Mouse (Mus musculus) megakaryocyte, embryonic 14.5 days (primary cell): Measurements from ENCODE around the gene Irs1.

Source experiments
- FLI1 ChIP-seq: IDR thresholded peaks from 2 replicates; pipeline ENCODE4 v1.6.1; 2012; ENCODE audit warnings: low read length, inconsistent platforms, mixed read lengths
- GATA1 ChIP-seq: IDR thresholded peaks from 3 replicates; pipeline ENCODE4 v1.6.1; 2012; ENCODE audit warnings: mixed read lengths, low read length, inconsistent platforms, borderline replicate concordance

DNA sequence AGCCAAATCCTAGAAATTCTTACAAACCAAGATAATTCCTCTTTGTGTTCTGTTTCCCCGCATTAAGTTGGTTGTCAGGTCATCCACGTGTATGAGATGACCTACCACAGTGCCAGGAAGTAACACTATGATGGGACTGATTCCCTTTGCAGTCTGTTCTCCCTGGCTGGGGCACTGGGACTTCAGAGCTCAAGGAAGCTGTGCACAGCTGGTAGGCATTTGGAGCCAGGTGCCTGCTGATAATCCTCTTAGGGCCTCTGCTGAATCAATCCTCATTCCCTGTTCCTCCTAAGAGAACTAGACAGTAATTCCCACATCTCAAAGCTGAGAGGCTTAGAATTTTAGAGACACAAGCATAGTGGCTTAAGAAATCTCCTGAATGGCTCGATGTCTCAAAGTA lies 99.6 kb downstream of the Irs1 start:
- TF ChIP-seq GATA1 (no peak), FLI1 (no peak)
